Mouse (Mus musculus) hindbrain, embryonic 12.5 days (tissue): ENCODE data around the gene Ptk6. TPM values are rescaled to one million over a fixed set of nuclear protein-coding genes. Genes with fewer than 3 reads are reported as not detected.

Experiments used
- ATAC-seq: fragments of 200-750 bp; cut with Nextera tagmentation; 2 replicates; pipeline ENCODE4 v1.8.0; 2017; ENCODE audit warnings: moderate TSS enrichment; ENCODE audit not compliant: low FRiP score
- H3K27ac ChIP-seq: fragments of 300-500 bp; sonication (generic); 2 replicates; pipeline ENCODE4 v1.5.1; 2016; ENCODE audit warnings: mild to moderate bottlenecking
- H3K27me3 ChIP-seq: fragments of 300-500 bp; sonication (generic); 2 replicates; pipeline ENCODE4 v1.6.1; 2016; ENCODE audit warnings: mild to moderate bottlenecking
- H3K36me3 ChIP-seq: fragments of 300-500 bp; sonication (generic); 2 replicates; pipeline ENCODE4 v1.6.1; 2016; ENCODE audit warnings: mild to moderate bottlenecking
- H3K4me1 ChIP-seq: fragments of 300-500 bp; sonication (generic); 2 replicates; pipeline ENCODE4 v1.6.1; 2016
- H3K4me2 ChIP-seq: fragments of 300-500 bp; sonication (generic); replicated peaks from 2 replicates; pipeline ENCODE4 v1.6.1; 2016; ENCODE audit warnings: mild to moderate bottlenecking
- H3K4me3 ChIP-seq: fragments of 300-500 bp; sonication (generic); 2 replicates; pipeline ENCODE4 v1.5.1; 2016; ENCODE audit warnings: mild to moderate bottlenecking
- H3K9ac ChIP-seq: fragments of 300-500 bp; sonication (generic); 2 replicates; pipeline ENCODE4 v1.6.1; 2016; ENCODE audit warnings: mild to moderate bottlenecking, moderate library complexity
- H3K9me3 ChIP-seq: fragments of 300-500 bp; sonication (generic); replicated peaks from 2 replicates; pipeline ENCODE4 v1.6.1; 2016; ENCODE audit warnings: mild to moderate bottlenecking
- WGBS: fragments of 180-500 bp; shearing (Covaris S2); methylation state at CpG from one replicate; pipeline ENCODE4 v1.1.7; 2016; 5-methylcytosine and 5-hydroxymethylcytosine counted together
- polyA plus RNA-seq: library from polyadenylated mRNA; unstranded; fragments of >200 nt; fragmentation: Nextera tagmentation; extraction: Ambion mirVana; gene quantifications from 2 replicates; pipeline ENCODE4 v1.2.1, GENCODE M21; 2016

Ptk6 gene
- polyA plus RNA-seq, 1 experiment from 2014 or later: not detected

GRCm38 (mm10) chr2:181157180-181157579, 45.4 kb downstream of the Ptk6 start:
- Histone ChIP-seq H3K9me3 (no peaks in the 10 kb centered on the region), H3K9ac (peak overlapping the region; percentile 64), H3K27ac (peak overlapping the region; percentile 85), H3K4me1 (peaks cover 28% of the 10 kb centered on the region), H3K4me2 (peak overlapping the region; percentile 66), H3K36me3 (no peaks in the 10 kb centered on the region), H3K4me3 (peak overlapping the region; percentile 42), H3K27me3 (peaks cover 49% of the 10 kb centered on the region)
- WGBS: 75% methylated on average over 4 of the region's 4 CpGs
- no peak for ATAC-seq

- WGBS: 3% methylated on average over 55 of the region's 55 CpGs
- Histone ChIP-seq H3K27me3 (peaks cover 49% of the 10 kb centered on the region), H3K4me2 (peak within 1 kb of the TSS; percentile 66), H3K4me3 (peak within 1 kb of the TSS; percentile 42), H3K4me1 (peaks cover 28% of the 10 kb centered on the region), H3K27ac (peak within 1 kb of the TSS; percentile 85), H3K9me3 (no peaks in the 10 kb centered on the region), H3K36me3 (no peaks in the 10 kb centered on the region), H3K9ac (peak within 1 kb of the TSS; percentile 64)
- peak; percentile 63 for ATAC-seq
These were observed 46.1 kb downstream of the Ptk6 start, which contains the start of gene Eef1a2 for GRCm38 (mm10) chr2:181156248-181157121. Eef1a2 (minus strand) TSS chr2:181157014.

GRCm38 (mm10) chr2:181155801-181156200, 46.8 kb downstream of the Ptk6 start:
- H3K4me1 ChIP-seq: peaks cover 28% of the 10 kb centered on the region
- 0 out of 2 replicates have a peak overlapping the region, but pooled peaks have one; percentile 85 for H3K27ac ChIP-seq
- no peaks in the 10 kb centered on the region for H3K9me3 ChIP-seq
- WGBS: 63% methylated on average over 4 of the region's 4 CpGs
- no peaks in the 10 kb centered on the region for H3K36me3 ChIP-seq
- H3K4me2 ChIP-seq: peak overlapping the region; percentile 66
- peak; percentile 1; the same call in 1 of the 2 replicates for ATAC-seq
- H3K4me3 ChIP-seq: peak overlapping the region; percentile 42
- H3K27me3 ChIP-seq: peaks cover 55% of the 10 kb centered on the region
- peak overlapping the region; percentile 64 for H3K9ac ChIP-seq

DNA sequence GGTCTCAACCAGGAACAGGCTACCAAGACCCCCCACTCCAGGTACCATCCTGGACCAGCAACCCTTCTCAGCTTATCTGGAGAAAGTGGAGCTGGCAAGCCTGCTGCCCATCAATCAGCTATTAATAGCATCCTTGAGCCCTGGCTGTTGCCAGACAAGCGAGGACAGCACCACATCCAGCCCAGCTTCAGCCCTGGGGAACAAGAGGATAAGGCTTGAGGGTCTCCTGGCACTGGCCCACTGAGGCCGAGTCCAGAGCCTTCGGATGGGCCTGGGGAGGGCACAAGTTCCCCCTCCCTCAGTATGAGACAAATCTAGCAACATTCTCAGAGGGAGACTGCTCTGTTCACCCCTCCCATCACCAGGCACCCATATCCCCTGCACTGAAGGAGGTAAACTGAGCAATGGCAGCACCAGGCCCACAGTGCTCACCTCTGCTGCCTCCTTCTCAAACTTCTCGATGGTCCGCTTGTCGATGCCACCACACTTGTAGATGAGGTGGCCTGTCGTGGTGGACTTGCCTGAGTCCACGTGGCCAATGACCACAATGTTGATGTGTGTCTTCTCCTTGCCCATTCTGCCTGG, 47.7 kb downstream of the Ptk6 start:
- no peak overlapping the region for H3K9ac ChIP-seq
- no peak overlapping the region for H3K4me2 ChIP-seq
- H3K4me3 ChIP-seq: no peak overlapping the region
- no peak overlapping the region for H3K27ac ChIP-seq
- ATAC-seq: no peak
- 87% methylated on average over 8 of the region's 8 CpGs for WGBS
- H3K9me3 ChIP-seq: no peaks in the 10 kb centered on the region
- H3K36me3 ChIP-seq: no peaks in the 10 kb centered on the region
- peaks cover 64% of the 10 kb centered on the region for H3K27me3 ChIP-seq
- peaks cover 23% of the 10 kb centered on the region for H3K4me1 ChIP-seq

GRCm38 (mm10) chr2:181154361-181154760, 48.2 kb downstream of the Ptk6 start:
- no peak overlapping the region for H3K4me3 ChIP-seq
- H3K9ac ChIP-seq: no peak overlapping the region
- H3K4me1 ChIP-seq: peaks cover 17% of the 10 kb centered on the region
- no peak overlapping the region for H3K27ac ChIP-seq
- H3K4me2 ChIP-seq: no peak overlapping the region
- no peak for ATAC-seq
- WGBS: 90% methylated on average over 3 of the region's 3 CpGs
- no peaks in the 10 kb centered on the region for H3K9me3 ChIP-seq
- H3K27me3 ChIP-seq: peaks cover 70% of the 10 kb centered on the region
- no peaks in the 10 kb centered on the region for H3K36me3 ChIP-seq

- Histone ChIP-seq H3K4me3 (no peak overlapping the region), H3K4me2 (no peak overlapping the region), H3K27me3 (peaks cover 73% of the 10 kb centered on the region), H3K27ac (no peak overlapping the region), H3K4me1 (peaks cover 12% of the 10 kb centered on the region), H3K9ac (no peak overlapping the region), H3K9me3 (no peaks in the 10 kb centered on the region), H3K36me3 (no peaks in the 10 kb centered on the region)
- ATAC-seq: no peak
- WGBS: 3% methylated on average over 1 of the region's 1 CpGs
These were observed 48.8 kb downstream of the Ptk6 start for GRCm38 (mm10) chr2:181153837-181154236.

- H3K4me1 ChIP-seq: peaks cover 15% of the 10 kb centered on the region
- H3K27me3 ChIP-seq: peaks cover 73% of the 10 kb centered on the region
- H3K9ac ChIP-seq: no peak overlapping the region
- no peak overlapping the region for H3K4me2 ChIP-seq
- ATAC-seq: no peak
- H3K36me3 ChIP-seq: no peaks in the 10 kb centered on the region
- WGBS: 91% methylated on average over 1 of the region's 1 CpGs
- H3K9me3 ChIP-seq: no peaks in the 10 kb centered on the region
- no peak overlapping the region for H3K4me3 ChIP-seq
- H3K27ac ChIP-seq: no peak overlapping the region
These were observed 49.5 kb downstream of the Ptk6 start for GRCm38 (mm10) chr2:181153131-181153530.

GRCm38 (mm10) chr2:181152701-181153100, 49.9 kb downstream of the Ptk6 start:
- Histone ChIP-seq H3K4me3 (no peak overlapping the region), H3K4me1 (peaks cover 18% of the 10 kb centered on the region), H3K27ac (no peak overlapping the region), H3K9ac (no peak overlapping the region), H3K4me2 (no peak overlapping the region), H3K36me3 (no peaks in the 10 kb centered on the region), H3K9me3 (no peaks in the 10 kb centered on the region), H3K27me3 (peaks cover 69% of the 10 kb centered on the region)
- 94% methylated on average over 17 of the region's 17 CpGs for WGBS
- ATAC-seq: no peak

- Histone ChIP-seq H3K4me1 (peaks cover 11% of the 10 kb centered on the region), H3K9ac (no peak overlapping the region), H3K27me3 (peaks cover 60% of the 10 kb centered on the region), H3K4me2 (no peak overlapping the region), H3K27ac (no peak overlapping the region), H3K4me3 (no peak overlapping the region), H3K36me3 (no peaks in the 10 kb centered on the region), H3K9me3 (no peaks in the 10 kb centered on the region)
- ATAC-seq: no peak
- 76% methylated on average over 6 of the region's 6 CpGs for WGBS
These were observed 52.3 kb downstream of the Ptk6 start for GRCm38 (mm10) chr2:181150281-181150680.

DNA sequence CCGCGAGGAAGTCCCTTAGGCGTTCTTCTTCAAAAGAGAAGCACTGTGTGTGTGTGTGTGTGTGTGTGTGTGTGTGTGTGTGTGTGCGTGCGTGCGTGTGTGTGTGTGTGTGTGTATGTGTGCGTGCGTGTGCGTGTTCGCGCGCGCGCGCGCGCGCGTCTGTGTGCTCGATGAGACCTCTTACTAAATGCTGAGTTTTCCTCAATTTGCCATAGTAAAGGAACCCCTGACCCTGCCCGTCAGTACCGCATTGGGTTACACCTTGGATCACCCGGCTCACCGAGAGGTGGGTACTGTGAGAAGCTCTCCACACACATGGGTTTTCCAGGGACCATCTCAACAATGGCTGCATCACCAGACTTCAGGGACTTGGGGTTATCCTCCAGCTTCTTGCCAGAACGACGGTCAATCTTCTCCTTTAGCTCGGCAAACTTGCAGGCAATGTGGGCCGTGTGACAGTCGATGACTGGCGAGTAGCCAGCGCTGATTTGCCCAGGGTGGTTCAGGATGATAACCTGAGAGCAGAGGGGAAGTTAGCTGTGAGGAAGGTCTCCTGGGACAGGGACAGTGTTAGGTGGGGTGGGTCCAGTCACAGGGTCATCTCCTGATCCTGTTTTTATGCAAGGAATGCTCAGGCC, 54.2 kb downstream of the Ptk6 start:
- H3K36me3 ChIP-seq: no peaks in the 10 kb centered on the region
- H3K9ac ChIP-seq: no peak overlapping the region
- no peak for ATAC-seq
- WGBS: 15% methylated on average over 30 of the region's 31 CpGs
- peak overlapping the region; percentile 88 for H3K4me2 ChIP-seq
- no peak overlapping the region for H3K27ac ChIP-seq
- H3K4me1 ChIP-seq: peaks cover 11% of the 10 kb centered on the region
- H3K4me3 ChIP-seq: peak overlapping the region; percentile 43
- peaks cover 54% of the 10 kb centered on the region for H3K27me3 ChIP-seq
- no peaks in the 10 kb centered on the region for H3K9me3 ChIP-seq

DNA sequence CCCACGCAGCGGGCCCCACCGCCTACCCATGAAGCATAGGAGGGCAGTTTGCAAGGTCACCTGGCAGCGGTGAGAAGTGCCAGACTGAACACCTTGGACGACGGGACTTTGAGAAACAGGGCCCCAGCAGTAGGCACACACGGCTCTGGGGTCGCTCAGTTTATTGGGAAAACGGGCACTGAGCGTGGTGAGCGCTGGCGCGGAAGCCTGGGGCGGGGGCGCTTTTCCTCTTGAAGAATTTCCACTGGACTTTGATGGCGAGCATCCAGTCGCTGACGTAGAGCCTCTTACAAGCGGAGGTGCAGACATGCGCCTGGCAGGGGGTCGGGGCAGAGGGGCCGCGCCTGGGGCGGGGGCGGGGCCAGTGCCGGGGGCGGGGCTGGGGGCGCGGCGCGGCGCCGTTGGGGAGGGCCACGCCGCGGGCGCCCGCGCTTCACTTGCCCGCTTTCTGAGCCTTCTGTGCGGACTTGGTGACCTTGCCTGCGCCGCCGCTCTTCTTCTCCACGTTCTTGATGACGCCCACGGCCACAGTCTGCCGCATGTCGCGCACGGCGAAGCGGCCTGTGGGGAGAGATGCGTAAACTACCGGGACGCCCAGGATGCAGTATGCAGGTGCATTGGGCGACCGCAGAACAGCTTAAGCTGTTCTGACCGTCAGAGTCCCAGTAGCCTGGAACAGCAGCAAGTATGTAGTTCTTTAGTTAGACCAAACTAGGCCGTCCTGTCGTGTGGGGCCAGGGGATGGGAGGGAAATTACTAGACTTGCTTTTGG, 54.9 kb downstream of the Ptk6 start:
- Histone ChIP-seq H3K27me3 (peaks cover 51% of the 10 kb centered on the region), H3K36me3 (no peaks in the 10 kb centered on the region), H3K4me1 (peaks cover 11% of the 10 kb centered on the region), H3K4me3 (peak overlapping the region; percentile 43), H3K27ac (no peak overlapping the region), H3K4me2 (peak overlapping the region; percentile 88), H3K9me3 (no peaks in the 10 kb centered on the region), H3K9ac (peak overlapping the region; percentile 60)
- ATAC-seq: peak; percentile 35
- WGBS: under 1% methylated on average over 52 of the region's 61 CpGs
